Mouse (Mus musculus) intestine, embryonic 16.5 days (tissue): ENCODE data around the gene Slc35f3. TPM values are rescaled to one million over a fixed set of nuclear protein-coding genes. Genes with fewer than 3 reads are reported as not detected.
A peak's percentile ranks its signal among the peaks of the same experiment; 100 is the strongest.

ENCODE experiments used
- ATAC-seq: fragments of 200-750 bp; cut with Nextera tagmentation; 2 replicates; pipeline ENCODE4 v1.8.0; 2017; ENCODE audit warnings: moderate TSS enrichment, moderate library complexity
- H3K27ac ChIP-seq: fragments of 300-500 bp; sonication (generic); 2 replicates; pipeline ENCODE4 v1.5.1; 2014; ENCODE audit warnings: mild to moderate bottlenecking, low read length
- H3K27me3 ChIP-seq: fragments of 300-500 bp; sonication (generic); replicated peaks from 2 replicates; pipeline ENCODE4 v1.6.1; 2014; ENCODE audit warnings: low read length, control low read depth, mixed read lengths; ENCODE audit not compliant: control insufficient read depth, insufficient read depth
- H3K36me3 ChIP-seq: fragments of 300-500 bp; sonication (generic); 2 replicates; pipeline ENCODE4 v1.6.1; 2014; ENCODE audit warnings: low read length, control low read depth; ENCODE audit not compliant: control insufficient read depth, insufficient read depth
- H3K4me1 ChIP-seq: fragments of 300-500 bp; sonication (generic); 2 replicates; pipeline ENCODE4 v1.6.1; 2014; ENCODE audit warnings: low read length, control low read depth, mixed read lengths; ENCODE audit not compliant: control insufficient read depth, insufficient read depth
- H3K4me2 ChIP-seq: fragments of 300-500 bp; sonication (generic); 2 replicates; pipeline ENCODE4 v1.6.1; 2014; ENCODE audit warnings: low read depth, low read length, control low read depth
- H3K4me3 ChIP-seq: fragments of 300-500 bp; sonication (generic); 2 replicates; pipeline ENCODE4 v1.5.1; 2014; ENCODE audit warnings: mild to moderate bottlenecking, low read length
- H3K9ac ChIP-seq: fragments of 300-500 bp; sonication (generic); 2 replicates; pipeline ENCODE4 v1.6.1; 2014; ENCODE audit warnings: low read depth, low read length
- H3K9me3 ChIP-seq: fragments of 300-500 bp; sonication (generic); 2 replicates; pipeline ENCODE4 v1.6.1; 2016; ENCODE audit warnings: low read length, control low read depth; ENCODE audit not compliant: control insufficient read depth
- WGBS: fragments of 180-500 bp; shearing (Covaris S2); extraction: QIAGEN DNeasy Blood & Tissue Kit; methylation state at CpG from one replicate; pipeline ENCODE4 v1.1.7; 2014; 5-methylcytosine and 5-hydroxymethylcytosine counted together
- polyA plus RNA-seq: library from polyadenylated mRNA; unstranded; fragments of >200 nt; fragmentation: Nextera tagmentation; extraction: Ambion mirVana; gene quantifications from 2 replicates; pipeline ENCODE4 v1.2.1, GENCODE M21; 2015

Gene Slc35f3
- 0.13 and 0.20 TPM in 2 replicates for polyA plus RNA-seq

- WGBS: under 1% methylated on average over 68 of the region's 72 CpGs
- Histone ChIP-seq H3K9me3 (no peaks in the 10 kb centered on the region), H3K4me2 (peak within 1 kb of the TSS; percentile 97), H3K27me3 (peaks cover 10% of the 10 kb centered on the region), H3K36me3 (no peaks in the 10 kb centered on the region), H3K4me1 (no peaks in the 10 kb centered on the region), H3K9ac (peak within 1 kb of the TSS; percentile 60), H3K27ac (no peak within 1 kb of the TSS), H3K4me3 (peak within 1 kb of the TSS; percentile 55)
- ATAC-seq: peak; percentile 74
These were observed at the start of gene Slc35f3 for GRCm38 (mm10) chr8:126298296-126299093. Gene Slc35f3 (plus strand): TSS chr8:126298558.

DNA sequence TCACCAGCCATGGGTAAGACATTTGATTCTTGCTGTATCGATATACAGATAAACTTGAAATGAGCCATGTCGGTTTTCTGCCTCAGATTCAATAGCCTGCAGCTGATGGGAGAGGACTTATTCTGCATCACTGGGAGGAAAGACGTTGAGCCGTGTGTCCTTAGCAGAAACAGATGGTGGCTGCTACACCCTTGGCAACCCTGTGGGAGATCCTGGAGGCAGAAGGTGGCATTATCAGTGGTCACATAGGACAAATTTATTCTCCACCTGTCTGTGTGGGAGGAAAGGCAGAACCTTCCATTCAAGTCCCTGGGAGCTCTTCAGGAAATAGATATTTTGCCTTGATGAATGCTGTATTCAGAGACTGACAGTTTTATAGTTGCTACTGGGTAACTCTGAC lies 47.9 kb upstream of the Slc35f3 start:
- Histone ChIP-seq H3K36me3 (no peaks in the 10 kb centered on the region), H3K27me3 (no peaks in the 10 kb centered on the region), H3K9ac (no peak overlapping the region), H3K27ac (no peak overlapping the region), H3K4me3 (no peak overlapping the region), H3K9me3 (no peaks in the 10 kb centered on the region), H3K4me1 (no peaks in the 10 kb centered on the region), H3K4me2 (no peak overlapping the region)
- ATAC-seq: no peak
- 79% methylated on average over 4 of the region's 4 CpGs for WGBS

GRCm38 (mm10) chr8:126256585-126257391 lies 41.6 kb upstream of the Slc35f3 start:
- Histone ChIP-seq H3K9me3 (no peaks in the 10 kb centered on the region), H3K27ac (no peak overlapping the region), H3K36me3 (no peaks in the 10 kb centered on the region), H3K9ac (no peak overlapping the region), H3K27me3 (no peaks in the 10 kb centered on the region), H3K4me1 (no peaks in the 10 kb centered on the region), H3K4me2 (no peak overlapping the region), H3K4me3 (no peak overlapping the region)
- ATAC-seq: no peak
- 54% methylated on average over 9 of the region's 9 CpGs for WGBS

- H3K27ac ChIP-seq: no peak overlapping the region
- no peak overlapping the region for H3K4me2 ChIP-seq
- H3K9ac ChIP-seq: no peak overlapping the region
- H3K27me3 ChIP-seq: no peaks in the 10 kb centered on the region
- WGBS: 64% methylated on average over 8 of the region's 8 CpGs
- no peak for ATAC-seq
- no peak overlapping the region for H3K4me3 ChIP-seq
- H3K36me3 ChIP-seq: no peaks in the 10 kb centered on the region
- H3K9me3 ChIP-seq: no peaks in the 10 kb centered on the region
- H3K4me1 ChIP-seq: no peaks in the 10 kb centered on the region
These were observed 41.0 kb upstream of the Slc35f3 start for GRCm38 (mm10) chr8:126257392-126257681.

- H3K4me2 ChIP-seq: no peak overlapping the region; the same call in 1 of the 2 replicates
- no peak overlapping the region for H3K4me3 ChIP-seq
- no peaks in the 10 kb centered on the region for H3K9me3 ChIP-seq
- no peaks in the 10 kb centered on the region for H3K27me3 ChIP-seq
- no peaks in the 10 kb centered on the region for H3K36me3 ChIP-seq
- no peak overlapping the region for H3K27ac ChIP-seq
- 5% methylated on average over 15 of the region's 15 CpGs for WGBS
- ATAC-seq: 0 out of 2 replicates have a peak, but pooled peaks have one; percentile 50
- no peak overlapping the region for H3K9ac ChIP-seq
- no peaks in the 10 kb centered on the region for H3K4me1 ChIP-seq
These were observed 40.1 kb upstream of the Slc35f3 start for GRCm38 (mm10) chr8:126258175-126258781.

DNA sequence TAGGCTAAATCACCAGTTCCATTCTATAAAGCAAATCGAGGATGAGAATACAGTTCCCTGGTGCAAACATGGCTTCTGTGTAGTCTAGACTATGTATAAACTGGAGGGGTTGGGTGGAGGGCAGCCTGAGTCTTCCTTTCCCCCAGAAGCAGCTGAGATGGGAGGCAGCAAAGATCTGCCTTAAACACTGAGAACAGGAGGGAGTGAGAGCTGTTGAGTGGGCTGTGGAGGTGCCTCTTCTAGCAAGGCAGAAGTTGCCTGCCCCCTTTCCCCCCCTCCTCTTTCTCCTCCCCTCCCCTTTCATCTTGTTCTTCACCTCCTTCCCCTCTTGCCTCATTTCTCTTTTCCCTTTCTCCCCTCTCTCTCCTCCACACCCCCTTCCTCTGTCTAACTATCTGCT lies 33.2 kb upstream of the Slc35f3 start:
- Histone ChIP-seq H3K36me3 (no peaks in the 10 kb centered on the region), H3K4me3 (no peak overlapping the region), H3K9me3 (no peaks in the 10 kb centered on the region), H3K9ac (no peak overlapping the region), H3K4me2 (no peak overlapping the region), H3K27ac (no peak overlapping the region), H3K4me1 (no peaks in the 10 kb centered on the region), H3K27me3 (no peaks in the 10 kb centered on the region)
- ATAC-seq: no peak
- WGBS: 81% methylated on average over 1 of the region's 1 CpGs

GRCm38 (mm10) chr8:126267118-126267517 lies 31.2 kb upstream of the Slc35f3 start:
- no peaks in the 10 kb centered on the region for H3K9me3 ChIP-seq
- WGBS: 28% methylated on average over 8 of the region's 8 CpGs

DNA sequence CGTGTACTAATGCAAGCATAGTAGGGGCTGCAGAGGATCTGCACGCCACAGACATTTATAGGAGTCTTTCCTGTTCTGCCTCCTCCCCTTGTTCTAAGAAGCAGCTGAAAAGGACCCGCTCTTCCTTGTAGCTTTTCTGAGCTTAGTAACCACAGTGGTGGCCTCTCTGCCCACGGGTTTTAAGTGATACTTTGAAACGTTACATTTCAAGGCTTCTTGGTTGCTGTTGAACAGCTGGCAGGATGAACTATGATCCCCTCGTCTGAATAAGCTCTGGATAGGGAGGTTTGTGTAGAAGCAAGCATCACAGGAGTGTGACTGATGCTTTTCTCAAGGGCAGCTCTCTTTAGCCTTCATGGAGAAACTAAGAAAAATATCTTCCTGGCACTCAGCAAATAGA lies 28.6 kb upstream of the Slc35f3 start:
- Histone ChIP-seq H3K27ac (no peak overlapping the region), H3K4me2 (no peak overlapping the region), H3K36me3 (no peaks in the 10 kb centered on the region), H3K4me3 (no peak overlapping the region), H3K27me3 (no peaks in the 10 kb centered on the region), H3K9ac (no peak overlapping the region), H3K4me1 (no peaks in the 10 kb centered on the region), H3K9me3 (no peaks in the 10 kb centered on the region)
- no peak for ATAC-seq
- whole genome bisulfite sequencing: 48% methylated on average over 6 of the region's 6 CpGs

More at GRCm38 (mm10) chr8:126267118-126267517, 31.2 kb upstream of the Slc35f3 start:
- ATAC-seq: no peak
- no peak overlapping the region for H3K4me2 ChIP-seq
- no peak overlapping the region for H3K27ac ChIP-seq
- no peaks in the 10 kb centered on the region for H3K36me3 ChIP-seq
- H3K27me3 ChIP-seq: no peaks in the 10 kb centered on the region
- H3K4me1 ChIP-seq: no peaks in the 10 kb centered on the region
- no peak overlapping the region for H3K4me3 ChIP-seq
- no peak overlapping the region for H3K9ac ChIP-seq

DNA sequence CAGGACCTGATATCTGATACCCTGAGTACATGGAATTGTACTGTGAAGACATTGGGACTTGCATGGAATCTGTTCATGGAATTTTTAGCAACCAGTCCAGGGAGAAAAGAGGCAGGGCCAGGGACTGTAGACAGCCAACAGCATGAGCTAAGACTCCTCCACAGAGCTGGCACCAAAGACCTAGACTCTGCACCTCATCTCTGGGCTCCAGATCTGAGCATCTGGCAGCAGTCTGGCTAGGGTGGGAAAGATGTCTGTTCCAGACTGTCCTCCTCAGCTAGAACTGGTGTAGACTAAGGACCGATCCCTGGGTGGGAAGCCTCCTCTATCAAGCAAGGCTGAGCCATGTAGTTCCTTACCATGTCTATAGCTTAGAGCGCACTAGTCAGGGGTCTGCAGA lies 25.9 kb upstream of the Slc35f3 start:
- Histone ChIP-seq H3K4me3 (no peak overlapping the region), H3K27ac (no peak overlapping the region), H3K36me3 (no peaks in the 10 kb centered on the region), H3K4me2 (no peak overlapping the region), H3K27me3 (no peaks in the 10 kb centered on the region), H3K4me1 (no peaks in the 10 kb centered on the region), H3K9me3 (no peaks in the 10 kb centered on the region), H3K9ac (no peak overlapping the region)
- 84% methylated on average over 2 of the region's 2 CpGs for WGBS
- ATAC-seq: no peak
